Mouse (Mus musculus): Measurements from ENCODE around the gene Tpm3. TPM values are rescaled to one million over a fixed set of nuclear protein-coding genes. Genes with fewer than 3 reads are reported as not detected.
A peak's percentile ranks its signal among the peaks of the same experiment; 100 is the strongest.

Tpm3 gene
- 10 to 100 TPM; 34.1 to 43.4 (median 38.2) TPM for total RNA-seq (2022)

DNA sequence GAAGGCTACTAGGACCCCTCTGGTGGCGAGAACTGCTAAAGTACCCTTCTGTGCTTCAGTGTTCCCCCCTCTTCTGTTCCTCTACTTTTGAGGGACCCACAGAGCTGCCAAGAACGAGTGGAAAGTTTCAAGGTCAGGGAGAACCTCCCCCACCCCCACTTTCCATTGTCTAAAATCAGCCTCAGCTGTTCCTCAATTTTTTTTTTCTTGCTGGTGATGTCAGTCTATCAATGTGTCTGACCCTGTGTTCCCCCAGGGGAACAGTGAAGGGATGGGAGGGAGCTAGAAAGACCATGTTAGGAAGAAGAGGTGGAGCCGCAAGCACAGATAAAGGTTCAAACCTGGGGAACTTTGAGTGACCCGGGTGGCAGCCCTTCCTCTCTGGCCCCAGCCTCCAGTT is at the start of gene Tpm3:
TSS of gene Tpm3 (plus strand) at position 356 of the 400 bp plus-strand sequence.
- no peak for DNase-seq (ENCODE audit: low spot score)

DNA sequence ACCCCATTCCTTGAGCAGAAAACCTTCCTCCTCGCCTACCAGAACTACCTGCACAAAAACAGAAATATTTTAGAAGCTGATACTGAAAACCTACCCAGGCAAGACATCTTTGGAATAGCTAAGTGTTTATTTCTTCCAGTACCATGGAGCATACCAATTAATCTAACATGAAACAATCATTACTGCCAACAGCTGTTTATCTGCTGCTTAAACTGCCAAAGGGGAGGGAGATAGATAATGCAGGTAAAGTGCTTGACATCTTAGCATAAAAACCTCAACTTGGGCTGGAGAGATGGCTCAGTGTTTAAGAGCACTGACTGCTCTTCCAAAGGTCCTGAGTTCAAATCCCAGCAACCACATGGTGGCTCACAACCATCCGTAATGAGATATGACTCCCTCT is 37.8 kb upstream of the Tpm3 start:
- no peak for DNase-seq (ENCODE audit: low spot score)

DNA sequence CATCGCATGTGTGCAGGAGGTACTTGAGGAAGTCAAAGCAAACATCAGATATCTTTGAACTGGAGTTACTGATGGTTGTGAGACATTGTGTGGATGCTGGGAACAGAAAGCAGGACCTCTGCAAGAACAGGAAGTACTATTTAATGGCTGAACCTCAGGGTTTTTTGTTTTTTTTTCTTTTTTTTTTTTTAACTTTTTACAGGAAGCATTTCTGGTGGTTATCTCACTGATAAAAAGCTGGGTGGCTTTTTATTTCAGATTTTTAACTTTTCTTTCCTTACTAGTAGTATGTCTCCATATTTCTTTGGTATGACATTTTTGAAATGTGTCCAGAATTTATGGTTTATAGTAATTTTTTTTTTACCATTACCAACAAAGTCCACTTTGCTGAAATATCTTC is 36.2 kb upstream of the Tpm3 start:
- DNase-seq (ENCODE audit: low spot score) = no peak

DNA sequence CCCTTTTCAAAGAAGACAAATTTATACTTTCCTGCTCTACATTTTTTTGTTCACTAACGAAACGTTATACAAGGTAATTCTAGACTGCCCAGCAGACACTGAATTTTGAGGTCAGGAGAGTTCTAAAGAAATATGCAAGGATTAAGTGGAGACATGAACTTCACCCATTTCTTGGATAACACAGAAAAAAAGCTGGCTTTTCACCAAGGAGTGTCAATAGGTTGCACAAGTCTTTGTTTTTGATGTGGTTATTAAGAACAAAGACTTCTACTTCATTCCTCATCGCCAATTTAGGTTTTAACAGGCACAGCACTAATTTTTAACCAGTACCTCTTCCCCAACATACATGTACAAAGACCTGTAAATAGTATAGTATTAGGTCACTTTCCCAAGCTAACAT is 22.8 kb upstream of the Tpm3 start:
- DNase-seq (ENCODE audit: low spot score) = no peak

DNA sequence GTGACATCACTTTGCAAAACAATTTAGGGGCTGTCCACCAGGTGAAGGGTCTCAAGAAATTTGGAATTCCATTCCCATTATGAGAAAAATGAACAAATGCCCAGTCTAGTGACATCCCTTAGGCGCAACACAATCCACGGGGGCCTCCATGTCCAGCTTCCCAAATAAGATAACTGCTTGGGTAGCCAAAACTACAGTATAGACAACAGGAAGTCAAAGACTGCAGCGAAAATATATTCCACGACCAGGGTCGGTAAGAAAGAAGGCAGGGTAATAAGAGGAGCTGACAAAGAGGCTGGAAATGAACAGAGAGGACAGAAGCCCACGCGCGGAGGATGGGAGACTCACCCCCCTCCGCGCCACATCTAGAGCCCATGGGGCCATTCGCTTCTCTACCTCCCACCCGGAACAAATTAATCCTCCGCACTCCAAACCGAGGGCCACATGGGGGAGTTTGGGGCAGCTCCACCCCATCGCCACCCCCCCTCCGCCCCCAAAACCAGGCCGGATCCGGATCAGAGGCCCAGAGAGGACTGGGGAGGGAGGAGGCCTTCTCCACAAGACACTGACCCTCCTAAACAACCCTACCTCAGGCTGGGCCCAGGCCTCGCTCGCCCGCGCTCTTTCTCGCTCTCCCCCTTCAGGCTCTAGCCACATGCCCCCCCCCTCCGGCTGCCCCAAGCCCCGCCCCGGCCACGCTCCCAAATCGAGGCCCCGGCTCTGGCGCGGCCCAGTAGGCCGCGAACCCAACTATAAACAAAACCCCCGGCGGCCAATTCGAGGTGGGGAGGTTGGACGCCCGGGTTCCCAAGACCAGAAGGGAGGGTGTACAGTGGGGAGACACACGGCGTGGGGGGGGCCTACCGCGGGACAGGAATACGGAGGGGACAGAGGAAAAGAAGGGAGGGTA is 20.8 kb upstream of the Tpm3 start, which contains the start of gene 4933434E20Rik:
TSS of gene 4933434E20Rik (plus strand) at position 196 of the 910 bp plus-strand sequence.
- peak; percentile 31 for DNase-seq (ENCODE audit: low spot score)

DNA sequence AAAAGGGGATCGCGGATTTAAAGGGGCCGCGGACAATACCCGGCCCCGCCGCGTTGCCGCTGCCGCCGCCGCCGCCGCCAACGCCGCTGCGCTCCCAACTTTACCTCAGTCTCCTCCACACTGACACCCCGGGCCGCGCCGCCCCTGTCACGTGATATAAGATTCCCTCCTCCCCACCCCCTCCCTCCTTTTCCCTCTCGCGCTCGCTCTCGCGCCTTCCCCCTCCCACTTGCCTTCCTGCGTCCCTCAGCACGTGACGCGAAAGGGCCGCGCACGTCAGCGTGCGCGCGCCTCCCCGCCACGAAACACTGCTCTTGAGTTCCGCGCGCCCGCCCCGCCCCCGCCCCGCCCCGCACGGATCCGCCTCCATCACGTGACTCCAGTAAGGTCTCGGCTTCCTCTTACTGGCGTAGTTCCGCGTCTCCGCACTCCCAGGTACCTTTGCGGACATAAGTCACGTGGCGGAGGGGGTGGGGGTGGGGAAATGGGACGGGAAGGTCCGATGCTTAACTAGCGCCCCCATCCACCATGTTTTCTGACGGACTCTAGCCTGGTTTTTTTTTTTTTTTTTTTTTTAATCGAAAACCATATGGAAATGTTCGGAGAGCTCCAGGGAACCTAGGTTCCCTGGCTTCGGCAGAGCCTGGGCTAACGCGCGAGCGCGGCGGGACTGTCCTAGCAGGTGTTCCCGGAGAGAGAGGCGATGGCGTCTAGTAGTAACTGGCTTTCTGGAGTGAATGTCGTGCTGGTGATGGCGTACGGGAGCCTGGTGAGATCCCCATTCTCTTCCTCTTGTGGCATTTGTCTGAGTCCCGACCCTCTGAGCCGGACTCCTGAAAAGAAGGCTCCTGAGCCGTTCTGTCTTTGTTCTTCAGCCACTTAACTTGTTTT is 19.9 kb upstream of the Tpm3 start, which contains the start of gene Ubap2l:
TSS of gene Ubap2l (minus strand) at position 278 of the 891 bp plus-strand sequence.
- peak; percentile 87 for DNase-seq (ENCODE audit: low spot score)

DNA sequence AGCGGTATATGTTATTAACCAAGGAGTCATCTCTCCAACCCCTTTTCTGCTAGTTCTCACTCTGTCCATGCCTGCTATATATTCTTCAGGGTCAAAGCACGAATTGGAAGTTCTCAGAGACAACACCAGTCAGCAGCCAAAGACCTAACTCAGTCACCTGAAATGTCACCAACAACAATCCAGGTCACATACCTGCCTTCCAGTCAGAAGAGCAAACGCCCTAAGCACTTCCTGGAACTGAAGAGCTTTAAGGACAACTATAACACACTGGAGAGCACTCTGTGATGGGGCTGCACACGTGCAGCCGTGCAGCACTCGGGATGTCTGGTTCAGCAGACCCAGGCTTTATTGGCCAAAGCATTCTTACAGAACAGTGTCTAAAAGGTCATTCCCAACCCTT is 10.9 kb upstream of the Tpm3 start:
- no peak for DNase-seq (ENCODE audit: low spot score)

DNA sequence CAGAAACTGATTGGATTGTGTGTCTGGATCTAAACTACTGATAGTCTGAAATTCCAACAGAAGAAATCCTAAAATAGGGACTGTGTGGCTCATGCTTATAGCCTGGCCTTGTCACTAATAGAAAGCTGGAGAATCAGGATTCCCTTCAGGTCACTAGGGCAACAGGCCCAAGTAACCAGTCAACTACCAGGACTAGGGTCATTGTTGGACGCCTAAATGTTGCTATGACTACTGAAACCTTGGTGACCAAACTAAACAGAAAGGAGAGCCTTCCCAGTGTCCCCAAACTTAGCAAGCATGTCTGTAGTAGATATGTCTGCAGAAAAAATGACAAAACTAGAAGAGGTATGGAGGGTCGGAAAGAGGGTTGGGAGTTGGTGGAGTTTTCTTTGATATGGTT is 9.9 kb upstream of the Tpm3 start:
- no peak for DNase-seq (ENCODE audit: low spot score)

DNA sequence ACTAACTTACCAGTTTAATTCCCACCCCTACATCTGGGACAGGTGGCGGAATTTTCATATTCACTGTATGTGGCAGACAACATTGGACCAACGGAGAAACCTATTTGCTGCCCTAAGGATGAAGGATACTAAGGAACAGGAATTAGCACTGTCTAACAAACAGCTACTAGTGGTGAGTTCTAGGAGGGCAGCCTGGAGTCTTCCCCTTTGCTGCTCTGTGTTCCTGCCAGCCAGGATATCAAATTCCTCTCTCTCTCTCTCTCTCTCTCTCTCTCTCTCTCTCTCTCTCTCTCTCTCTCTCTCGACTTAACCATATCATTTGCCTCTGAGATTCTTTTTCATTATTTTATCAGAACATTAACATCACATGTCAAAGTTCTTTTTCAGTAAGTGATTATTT is 8.1 kb upstream of the Tpm3 start:
- no peak for DNase-seq (ENCODE audit: low spot score)

DNA sequence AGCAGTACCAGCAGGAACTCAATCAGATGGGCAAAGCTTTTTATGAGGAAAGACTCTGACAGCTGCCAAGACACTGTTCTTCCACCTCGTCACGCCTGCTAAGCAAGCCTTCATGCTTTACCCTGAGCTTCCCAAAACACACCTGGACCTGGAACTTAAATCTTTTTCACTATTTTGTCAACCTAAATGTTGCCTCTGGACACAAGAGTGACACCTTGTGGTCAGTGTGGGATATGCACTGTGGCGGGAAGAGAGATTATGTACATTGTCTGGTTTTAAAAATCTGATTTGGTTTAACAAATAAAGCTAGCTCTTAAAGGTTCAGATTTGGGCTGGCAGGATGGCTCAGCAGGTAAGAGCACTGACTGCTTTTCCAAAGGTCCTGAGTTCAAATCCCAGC is 6.9 kb upstream of the Tpm3 start:
- no peak for DNase-seq (ENCODE audit: low spot score)

DNA sequence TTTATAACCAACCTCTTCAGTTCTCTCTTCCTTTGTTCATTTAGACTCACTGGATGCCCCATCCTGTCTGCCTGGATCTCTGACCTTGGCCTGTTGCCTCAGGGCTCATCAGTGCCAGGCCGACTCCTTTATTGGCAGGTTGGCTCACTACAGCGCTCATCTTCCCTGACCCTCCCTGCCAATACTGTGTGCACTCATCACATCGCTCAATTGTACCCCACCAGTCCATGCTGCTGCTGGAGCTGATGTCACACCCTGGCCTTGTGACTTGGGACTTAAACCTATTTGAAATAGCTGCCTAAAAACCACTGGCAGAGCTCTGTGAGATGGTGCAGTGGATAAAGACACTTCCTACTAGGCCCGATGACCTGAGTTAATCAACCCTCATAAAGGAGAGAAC is 4.6 kb upstream of the Tpm3 start:
- DNase-seq (ENCODE audit: low spot score) = no peak

DNA sequence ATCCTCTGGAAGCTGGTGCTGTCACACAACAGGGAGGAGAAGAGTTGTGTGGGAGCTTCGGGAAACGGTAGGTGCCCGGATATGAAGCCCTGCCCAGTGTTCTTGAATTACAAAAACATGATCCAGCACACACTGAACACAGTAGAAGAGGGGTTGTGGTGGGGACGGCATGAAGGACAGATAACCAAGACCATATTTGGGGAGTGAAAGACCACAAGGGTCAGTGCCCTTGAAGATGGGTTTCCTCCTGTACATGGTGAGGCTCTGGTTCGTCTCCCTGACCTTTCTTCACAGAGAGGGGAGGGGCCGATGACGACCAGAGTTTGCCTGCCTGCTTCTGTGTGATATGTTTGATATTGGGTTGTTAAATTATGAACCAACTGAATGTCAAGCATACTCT is 2.8 kb upstream of the Tpm3 start:
- DNase-seq (ENCODE audit: low spot score) = no peak

DNA sequence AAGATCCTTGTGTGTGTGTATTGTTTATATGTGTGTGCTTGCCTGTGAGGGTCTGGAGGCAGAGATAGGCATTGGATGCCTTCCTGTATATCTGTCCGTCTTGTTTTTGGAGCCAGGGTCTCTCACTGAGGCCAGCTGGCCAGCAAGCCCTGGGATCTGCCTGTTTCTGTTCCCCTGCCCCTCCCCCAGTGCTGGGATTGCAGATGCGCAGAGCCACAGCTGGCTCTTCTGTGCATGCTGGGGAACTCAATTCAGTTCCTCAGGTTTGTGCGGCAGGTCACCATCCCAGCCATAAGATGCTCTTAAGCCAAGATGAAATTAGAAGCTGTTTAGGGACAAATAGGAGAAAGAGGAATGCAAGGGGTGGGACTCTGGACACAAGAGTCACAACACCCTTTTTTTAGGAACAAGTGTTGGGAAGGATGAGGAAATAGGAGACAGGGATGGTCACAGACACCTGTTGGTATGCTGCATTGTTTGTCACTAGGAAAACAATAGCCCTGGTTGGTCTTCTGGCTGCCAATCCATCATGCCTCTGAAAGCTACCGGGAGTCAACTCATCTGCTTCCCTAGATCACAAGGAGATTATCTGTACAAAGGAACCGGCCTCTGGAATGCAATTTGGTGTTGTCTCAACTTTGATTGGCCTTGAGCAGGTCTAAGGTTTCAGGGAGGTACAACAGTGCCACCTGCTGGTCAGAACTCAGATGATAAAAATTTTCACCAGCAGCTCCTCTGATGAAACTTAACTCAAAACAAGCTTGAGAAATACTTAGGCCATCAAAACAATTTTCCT is 4.7 kb downstream of the Tpm3 start:
- peak; percentile 85 for DNase-seq (ENCODE audit: low spot score)

DNA sequence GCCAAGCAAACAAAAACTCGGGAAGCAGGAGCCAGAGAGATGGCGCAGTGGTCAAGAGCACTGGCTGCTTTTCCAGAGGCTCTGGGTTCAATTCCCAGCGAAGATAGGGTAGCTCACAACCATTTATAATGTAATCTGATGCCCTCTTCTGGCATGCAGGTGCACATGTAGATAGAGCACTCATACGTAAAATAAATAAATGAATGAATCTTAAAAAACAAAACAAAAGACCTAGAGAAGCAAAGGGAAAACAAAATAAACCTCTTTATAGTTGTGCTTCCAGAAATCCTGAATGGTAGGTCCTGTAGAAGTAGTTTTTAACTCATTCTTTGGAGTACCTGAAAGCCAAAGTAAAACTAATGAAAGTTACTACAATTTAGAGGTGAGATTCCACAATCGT is 5.8 kb downstream of the Tpm3 start:
- no peak for DNase-seq (ENCODE audit: low spot score)

DNA sequence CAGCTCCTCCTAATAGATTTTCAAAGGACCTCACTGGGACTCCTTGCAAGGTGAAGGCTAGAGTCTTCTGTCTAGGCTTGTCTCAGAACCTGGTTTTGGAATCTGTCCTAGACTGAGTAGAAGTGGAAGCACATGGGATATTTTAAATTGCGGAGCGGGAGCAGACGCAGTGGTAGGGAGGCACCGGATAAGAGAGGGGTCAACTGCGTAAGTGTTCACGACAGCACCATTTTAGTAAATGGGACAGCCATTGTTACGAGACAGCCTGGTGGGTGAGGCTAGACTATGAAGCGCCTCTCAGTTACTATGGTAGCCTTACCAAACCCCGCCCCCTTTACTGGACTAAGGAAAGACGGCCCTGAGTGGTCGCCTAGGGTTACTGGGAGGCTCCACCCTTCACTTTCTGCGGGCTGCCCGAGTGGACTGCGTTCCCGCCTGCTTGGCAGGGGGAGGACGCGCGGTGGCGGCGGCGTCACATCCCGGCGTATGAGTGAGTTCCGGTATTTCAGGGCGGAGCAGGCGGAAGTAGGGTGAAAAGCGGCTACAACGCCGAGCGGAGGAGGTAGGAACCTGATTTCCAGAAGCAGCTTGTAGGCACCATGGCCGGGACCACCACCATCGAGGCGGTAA is 6.8 kb downstream of the Tpm3 start:
- peak; percentile 95 for DNase-seq (ENCODE audit: low spot score)

DNA sequence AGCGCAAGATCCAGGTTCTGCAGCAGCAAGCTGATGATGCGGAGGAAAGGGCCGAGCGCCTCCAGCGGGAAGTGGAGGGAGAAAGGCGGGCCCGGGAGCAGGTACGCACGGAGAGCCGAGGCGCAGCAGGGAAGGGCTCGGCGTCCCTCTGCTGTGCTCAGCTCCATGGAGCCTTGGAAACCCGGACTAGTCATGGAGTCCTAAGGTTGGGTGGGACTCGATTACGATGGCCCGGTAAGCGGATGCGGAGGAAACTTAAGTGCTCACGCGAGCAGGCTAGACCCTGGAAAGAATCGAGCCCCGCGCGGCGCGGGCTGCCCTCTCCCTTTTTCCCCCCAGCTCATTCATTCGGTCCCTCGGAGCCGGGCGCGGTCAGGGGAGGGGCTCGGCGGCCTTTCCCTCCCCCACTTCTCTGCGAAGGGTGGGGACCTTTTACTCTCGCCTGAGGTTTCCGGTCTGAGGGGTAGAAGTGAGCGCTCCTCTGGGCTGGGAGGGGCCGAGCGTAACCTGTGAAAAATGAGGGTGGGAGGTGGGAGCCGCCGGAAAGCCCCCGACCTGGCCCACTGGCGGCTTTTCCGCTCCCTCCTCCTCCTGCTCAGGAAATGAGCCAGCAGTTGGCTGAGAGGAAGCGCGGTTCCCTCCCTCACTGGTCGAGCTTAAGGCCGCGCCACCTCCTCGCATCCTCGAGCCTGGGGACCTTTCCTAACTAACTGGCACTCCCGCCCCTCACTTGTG is 7.5 kb downstream of the Tpm3 start:
- DNase-seq (ENCODE audit: low spot score) = peak; percentile 69

DNA sequence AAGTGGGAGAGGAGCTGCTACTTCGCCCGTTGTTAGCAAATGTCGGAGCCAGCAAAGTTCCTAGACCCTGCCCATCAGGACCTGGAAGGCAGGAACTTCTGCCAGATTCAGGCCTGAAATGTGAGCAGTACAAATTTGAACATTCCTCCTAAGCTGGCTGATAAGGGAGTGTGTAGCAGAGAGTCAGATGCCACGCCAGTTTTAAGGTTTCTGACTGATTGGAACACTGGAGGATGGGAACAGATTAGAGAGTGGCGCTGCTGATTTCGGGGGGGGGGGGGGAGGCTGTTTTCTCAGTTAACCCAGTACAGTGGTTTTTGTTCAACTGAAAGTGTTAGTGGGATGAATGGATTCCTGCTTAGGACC is 8.0 kb downstream of the Tpm3 start:
- no peak for DNase-seq (ENCODE audit: low spot score)

DNA sequence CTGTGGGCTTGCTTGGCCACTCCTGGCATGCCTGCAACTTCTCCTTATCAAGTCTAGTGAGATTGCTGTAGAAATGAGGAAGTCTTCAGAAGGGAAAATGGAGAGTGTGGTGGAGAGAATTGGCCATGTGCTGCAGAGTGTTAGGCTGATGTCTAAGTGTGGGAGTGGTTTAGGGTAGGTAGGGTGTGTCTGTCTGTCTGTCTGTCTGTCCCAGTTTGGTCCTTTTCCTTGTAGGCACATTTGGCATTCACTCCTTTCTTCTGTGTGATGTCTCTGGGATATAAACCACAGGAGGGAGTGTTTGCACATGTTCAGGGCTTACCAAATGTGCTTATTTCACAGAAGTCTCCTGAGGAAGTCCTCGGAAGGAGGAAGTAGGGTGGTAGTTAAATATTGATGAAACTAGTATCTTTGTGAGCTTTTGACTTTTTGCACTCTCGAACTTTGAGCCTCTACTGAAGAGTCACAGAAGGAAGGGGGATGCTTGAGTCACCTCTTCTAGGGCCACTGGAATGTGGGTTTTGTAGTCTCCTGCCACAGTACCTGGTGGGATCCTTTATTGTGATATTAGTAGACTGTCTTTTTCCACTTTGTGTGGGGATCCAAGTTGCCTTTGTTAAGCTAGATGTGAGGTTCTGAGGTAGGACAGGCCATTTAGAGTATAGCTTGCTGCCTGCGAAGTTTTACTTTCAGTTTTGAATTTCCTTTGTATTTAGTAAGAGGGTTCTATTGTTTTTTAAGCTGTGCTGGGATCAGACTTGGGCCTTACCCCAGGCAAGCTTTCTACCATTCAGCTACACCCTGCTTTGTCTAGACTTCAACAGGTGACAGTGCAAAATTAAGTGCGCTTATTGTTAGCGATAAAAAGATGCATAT is 9.2 kb downstream of the Tpm3 start:
- DNase-seq (ENCODE audit: low spot score) = peak; percentile 31

DNA sequence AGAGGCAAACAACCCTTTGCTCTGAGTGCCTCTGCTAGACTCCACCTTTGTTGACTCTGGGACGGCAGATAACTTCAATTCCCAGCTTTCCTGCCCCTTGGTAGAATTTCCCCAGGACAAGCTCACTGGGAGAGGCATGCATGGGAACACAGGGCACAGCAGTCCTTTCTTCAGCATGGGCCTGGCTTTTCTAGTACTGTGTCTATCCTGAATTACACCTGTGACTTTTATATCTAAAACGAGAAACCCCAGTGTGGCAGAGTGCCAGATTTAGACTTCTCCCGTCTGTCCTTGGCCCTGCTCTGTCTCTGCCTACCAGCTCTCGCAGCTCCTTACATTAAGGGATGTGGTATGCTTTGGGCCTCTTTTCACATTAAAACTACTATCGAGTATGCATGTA is 10.6 kb downstream of the Tpm3 start:
- no peak for DNase-seq (ENCODE audit: low spot score)

Measured in heart, adult 8-10 months (tissue).